Mouse (Mus musculus): ENCODE measurements around the gene Olfr960. TPM values are rescaled to one million over a fixed set of nuclear protein-coding genes. Genes with fewer than 3 reads are reported as not detected.

The Olfr960 gene
- not detected in 2 replicates for polyA plus RNA-seq (2012)

GRCm38 (mm10) chr9:39621073-39621472 lies at the start of gene Olfr960:
Olfr960 (plus strand) TSS chr9:39621373.

GRCm38 (mm10) chr9:39575469-39575868 lies 45.7 kb upstream of the Olfr960 start, which contains the start of gene Olfr959:
Olfr959 (minus strand) TSS chr9:39575569.

GRCm38 (mm10) chr9:39603999-39604453 lies 17.1 kb upstream of the Olfr960 start, which contains the start of gene AW551984:
AW551984 (minus strand) TSS chr9:39604403.

GRCm38 (mm10) chr9:39610355-39610754 lies 10.8 kb upstream of the Olfr960 start, which contains the start of gene Olfr148:
Olfr148 (plus strand) TSS chr9:39610655.

GRCm38 (mm10) chr9:39644785-39645184 lies 23.6 kb downstream of the Olfr960 start, which contains the start of gene Olfr961:
Olfr961 (plus strand) TSS chr9:39645085.

GRCm38 (mm10) chr9:39666905-39667304 lies 45.7 kb downstream of the Olfr960 start, which contains the start of gene Olfr963:
Olfr963 (plus strand) TSS chr9:39667205.

Other genes starting within 250 kb of the Olfr960 start
- gene Olfr951, start 234.0 kb upstream of the Olfr960 start, polyA plus RNA-seq (2012) = not detected in 2 replicates
- not detected in 2 replicates for gene Olfr952, start 194.2 kb upstream of the Olfr960 start, polyA plus RNA-seq (2012)
- not detected in 2 replicates for gene Olfr954, start 164.7 kb upstream of the Olfr960 start, polyA plus RNA-seq (2012)
- 0.05 TPM in 1 of 2 replicates, not detected in the other for gene Olfr955, start 149.4 kb upstream of the Olfr960 start, polyA plus RNA-seq (2012)
- not detected in 2 replicates for gene Olfr44, start 127.4 kb upstream of the Olfr960 start, polyA plus RNA-seq (2012)
- gene Olfr957, start 105.6 kb upstream of the Olfr960 start, polyA plus RNA-seq (2012) = not detected in 2 replicates
- not detected in 2 replicates for gene Olfr958, start 67.3 kb upstream of the Olfr960 start, polyA plus RNA-seq (2012)
- not detected in 2 replicates for gene Olfr959, start 45.8 kb upstream of the Olfr960 start, polyA plus RNA-seq (2012)
- gene AW551984, start 17.0 kb upstream of the Olfr960 start, polyA plus RNA-seq (2012) = not detected in 2 replicates
- gene Olfr148, start 10.7 kb upstream of the Olfr960 start, polyA plus RNA-seq (2012) = not detected in 2 replicates
- gene Olfr961, start 23.7 kb downstream of the Olfr960 start, polyA plus RNA-seq (2012) = not detected in 2 replicates
- not detected in 2 replicates for gene Olfr963, start 45.8 kb downstream of the Olfr960 start, polyA plus RNA-seq (2012)
- gene Olfr149, start 85.7 kb downstream of the Olfr960 start, polyA plus RNA-seq (2012) = not detected in 2 replicates
- 0.10 TPM in 1 of 2 replicates, not detected in the other for gene Olfr965, start 90.0 kb downstream of the Olfr960 start, polyA plus RNA-seq (2012)
- not detected in 2 replicates for gene Olfr150, start 109.6 kb downstream of the Olfr960 start, polyA plus RNA-seq (2012)
- not detected in 2 replicates for gene Olfr967, start 124.9 kb downstream of the Olfr960 start, polyA plus RNA-seq (2012)
- gene Olfr968, start 161.9 kb downstream of the Olfr960 start, polyA plus RNA-seq (2012) = not detected in 2 replicates
- not detected in 2 replicates for gene Olfr969, start 169.6 kb downstream of the Olfr960 start, polyA plus RNA-seq (2012)
- not detected in 2 replicates for gene Olfr970, start 187.5 kb downstream of the Olfr960 start, polyA plus RNA-seq (2012)
- not detected in 2 replicates for gene Olfr971, start 215.5 kb downstream of the Olfr960 start, polyA plus RNA-seq (2012)
- gene Olfr972, start 245.0 kb downstream of the Olfr960 start, polyA plus RNA-seq (2012) = not detected in 2 replicates